Mouse (Mus musculus) spleen, adult 12 weeks (tissue): Measurements from ENCODE around the gene Cyp2d12.
"Not testable (repeated sequence)": the region's sequence is repeated elsewhere in the genome, so short reads cannot be mapped to it uniquely, and the experiment has no call there.

ENCODE experiments used
- DNase-seq: peaks from one replicate; pipeline ENCODE4 v3.0.0; 2022; ENCODE audit warnings: low spot score

The Cyp2d12 gene

GRCm38 (mm10) chr15:82554531-82555230 is at the start of gene Cyp2d12:
Gene Cyp2d12, plus strand, starts transcription at chr15:82555072.
- no peak for DNase-seq

GRCm38 (mm10) chr15:82506971-82507370 is 47.9 kb upstream of the Cyp2d12 start:
- no peak for DNase-seq

GRCm38 (mm10) chr15:82507740-82508139 is 47.1 kb upstream of the Cyp2d12 start:
- not testable (repeated sequence) for DNase-seq

GRCm38 (mm10) chr15:82509495-82509894 is 45.4 kb upstream of the Cyp2d12 start:
- not testable (repeated sequence) for DNase-seq

GRCm38 (mm10) chr15:82510500-82510899 is 44.4 kb upstream of the Cyp2d12 start:
- not testable (repeated sequence) for DNase-seq

- not testable (repeated sequence) for DNase-seq
Observed at GRCm38 (mm10) chr15:82512111-82512510, 42.8 kb upstream of the Cyp2d12 start.

GRCm38 (mm10) chr15:82516174-82516573 is 38.7 kb upstream of the Cyp2d12 start:
- DNase-seq = not testable (repeated sequence)

- not testable (repeated sequence) for DNase-seq
Observed at GRCm38 (mm10) chr15:82527371-82527770, 27.5 kb upstream of the Cyp2d12 start.

GRCm38 (mm10) chr15:82532721-82533120 is 22.2 kb upstream of the Cyp2d12 start:
- DNase-seq = not testable (repeated sequence)

GRCm38 (mm10) chr15:82542976-82543375 is 11.9 kb upstream of the Cyp2d12 start:
- DNase-seq = not testable (repeated sequence)

GRCm38 (mm10) chr15:82544561-82544960 is 10.3 kb upstream of the Cyp2d12 start:
- DNase-seq = not testable (repeated sequence)

- not testable (repeated sequence) for DNase-seq
Observed at GRCm38 (mm10) chr15:82547753-82548152, 7.1 kb upstream of the Cyp2d12 start.

- DNase-seq = not testable (repeated sequence)
Observed at GRCm38 (mm10) chr15:82553211-82553610, 1.7 kb upstream of the Cyp2d12 start.

GRCm38 (mm10) chr15:82572856-82573255 is 18.0 kb downstream of the Cyp2d12 start:
- DNase-seq = no peak

- no peak for DNase-seq
Observed at GRCm38 (mm10) chr15:82579071-82579470, 24.2 kb downstream of the Cyp2d12 start.

- no peak for DNase-seq
Observed at GRCm38 (mm10) chr15:82582621-82583020, 27.7 kb downstream of the Cyp2d12 start.
